Mouse (Mus musculus): ENCODE results near the gene Dusp5.

The Dusp5 gene

GRCm38 (mm10) chr19:53528752-53529454 lies at the start of gene Dusp5:
Dusp5 (plus strand) TSS chr19:53529109.
- DNase-seq = peak; percentile 100

DNA sequence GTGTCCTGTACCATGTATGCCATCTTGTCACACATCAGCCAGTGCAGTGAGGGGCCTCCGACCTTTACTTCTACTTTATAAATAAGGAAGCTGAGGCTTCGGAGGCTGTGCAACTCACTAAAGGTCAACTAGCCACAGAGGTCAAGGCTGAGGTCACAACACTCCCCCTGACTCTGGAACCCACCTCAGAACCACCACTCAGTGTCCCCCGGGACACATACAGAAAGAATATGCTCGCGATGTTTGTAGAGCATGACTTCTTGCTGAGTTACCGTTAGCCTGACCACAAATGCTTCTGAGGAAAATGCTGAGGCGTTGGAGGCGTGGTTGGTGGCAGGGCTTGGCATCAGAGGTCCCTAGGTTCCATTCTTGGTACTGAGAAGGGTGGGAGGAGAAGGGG lies 49.3 kb upstream of the Dusp5 start:
- DNase-seq = no peak

DNA sequence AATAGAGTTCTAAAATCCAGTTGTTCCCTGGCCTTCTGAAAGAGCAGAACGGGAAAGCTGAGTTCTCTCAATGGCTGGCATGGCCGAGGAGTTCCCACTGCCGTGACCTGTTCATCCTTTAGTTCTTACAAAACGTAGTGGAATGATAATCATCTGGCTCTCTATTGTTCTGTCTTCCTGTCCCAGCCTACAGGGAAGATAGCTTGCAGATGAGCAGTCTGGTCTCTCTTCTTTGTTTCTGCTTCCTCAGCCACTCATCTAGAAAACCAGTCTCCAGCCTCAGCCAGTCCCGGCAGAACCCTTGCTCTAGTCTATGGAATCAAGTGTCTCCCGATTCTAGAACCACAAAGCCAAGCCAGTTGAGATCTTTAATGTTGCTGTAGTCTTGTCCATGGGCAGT lies 46.8 kb upstream of the Dusp5 start:
- DNase-seq = no peak

DNA sequence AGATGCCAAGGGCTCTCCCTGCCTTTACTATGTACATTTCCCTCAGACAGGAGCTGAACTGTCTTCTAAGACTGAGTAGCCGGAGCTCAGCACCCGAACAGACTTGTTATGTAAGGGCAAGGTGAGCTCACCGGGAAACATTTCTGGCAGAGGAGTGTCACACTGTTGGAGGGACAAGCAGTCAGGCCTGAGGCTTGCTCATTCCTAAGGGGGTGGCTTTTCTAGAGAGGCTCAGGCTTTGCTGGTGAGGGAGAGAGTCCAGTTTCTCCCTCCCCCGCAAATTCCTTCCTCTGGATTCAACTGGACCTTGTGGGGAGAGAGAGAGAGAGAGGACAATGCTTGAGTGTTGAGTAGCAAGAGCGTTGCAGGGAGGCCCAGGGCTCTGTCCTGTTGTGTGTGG lies 46.4 kb upstream of the Dusp5 start:
- no peak for DNase-seq

GRCm38 (mm10) chr19:53483984-53484383 lies 44.9 kb upstream of the Dusp5 start:
- DNase-seq = no peak

DNA sequence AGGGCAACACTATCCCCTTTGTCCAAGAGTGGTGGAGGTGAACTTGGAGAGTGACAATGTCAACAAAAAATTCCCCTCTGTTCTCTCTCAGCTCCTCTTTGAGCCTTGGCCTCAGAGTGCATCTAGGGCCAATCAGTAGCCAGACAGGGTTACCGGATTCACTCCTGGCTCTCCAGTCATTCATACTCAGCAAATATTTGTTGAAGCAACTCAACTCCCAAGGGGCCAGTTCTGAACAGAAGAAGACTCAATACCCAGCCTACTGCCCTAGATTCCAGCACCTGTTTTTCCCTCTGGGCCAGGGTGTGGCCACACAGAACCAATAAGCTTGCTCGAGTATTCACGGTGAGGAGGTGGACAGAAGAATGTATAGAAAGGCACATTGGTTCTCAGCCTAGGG lies 44.0 kb upstream of the Dusp5 start:
- no peak for DNase-seq

- no peak for DNase-seq
Observed at GRCm38 (mm10) chr19:53489187-53489586, 39.7 kb upstream of the Dusp5 start.

DNA sequence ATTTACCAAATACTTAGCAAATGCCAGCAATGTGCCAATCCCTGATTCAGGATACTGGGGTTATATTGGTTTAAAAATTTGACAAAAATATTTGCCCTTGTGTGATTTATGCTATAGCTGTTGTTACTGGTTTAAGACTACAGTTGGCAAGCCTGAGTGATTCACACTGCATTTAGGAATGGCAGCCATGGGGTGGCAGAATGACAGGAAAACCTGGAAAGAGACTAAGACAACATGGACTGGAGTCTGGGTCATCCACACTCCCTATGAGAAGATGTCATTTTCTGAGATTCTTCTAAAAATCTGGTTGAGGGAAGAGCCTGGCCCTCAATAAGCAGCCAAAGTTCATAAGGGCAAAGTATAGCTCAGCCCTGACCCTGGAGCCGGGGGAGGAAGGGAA lies 39.0 kb upstream of the Dusp5 start:
- no peak for DNase-seq

GRCm38 (mm10) chr19:53490898-53491297 lies 38.0 kb upstream of the Dusp5 start:
- DNase-seq = no peak

- DNase-seq = no peak
Observed at GRCm38 (mm10) chr19:53492528-53492927, 36.4 kb upstream of the Dusp5 start.

DNA sequence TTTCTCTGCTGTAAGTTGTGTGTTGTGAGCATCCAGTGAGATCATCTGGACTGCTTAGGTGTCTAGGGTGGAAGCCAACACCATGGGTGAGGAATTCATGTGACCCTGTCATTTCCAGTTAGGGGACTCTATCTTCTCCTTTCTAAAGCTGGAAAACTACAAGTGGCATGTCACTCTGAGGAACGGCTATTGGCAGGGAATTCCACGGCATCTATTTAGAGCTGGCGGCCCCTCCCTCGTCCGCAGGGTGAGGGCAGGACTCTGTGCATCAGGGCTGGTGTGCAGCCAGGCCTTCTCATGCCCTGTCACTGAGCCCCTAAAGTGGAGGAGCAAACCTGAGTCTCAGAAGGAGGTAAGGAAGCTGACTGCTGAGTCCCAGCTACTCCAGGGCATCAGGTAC lies 35.0 kb upstream of the Dusp5 start:
- no peak for DNase-seq

- DNase-seq = no peak
Observed at GRCm38 (mm10) chr19:53497910-53498309, 31.0 kb upstream of the Dusp5 start.

DNA sequence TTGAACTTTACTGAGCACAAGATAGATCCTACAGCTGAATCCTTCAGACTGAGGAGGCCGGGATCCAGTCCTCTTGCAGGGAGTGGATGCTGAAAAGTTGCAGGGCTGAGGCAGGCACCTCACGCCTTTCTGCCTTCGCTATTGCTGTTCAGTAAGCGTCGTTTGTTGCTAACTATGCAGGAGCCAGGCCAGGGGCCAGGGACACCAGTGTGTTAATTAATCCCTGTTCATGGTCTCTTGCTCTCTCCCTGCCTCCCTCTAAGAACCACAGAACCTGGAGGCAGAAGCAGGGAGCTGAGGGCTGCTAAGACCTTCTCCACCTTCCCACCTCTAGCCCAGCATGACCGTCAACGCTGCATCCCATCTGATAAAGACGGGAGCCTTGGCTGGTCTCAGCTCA lies 29.9 kb upstream of the Dusp5 start:
- no peak for DNase-seq

DNA sequence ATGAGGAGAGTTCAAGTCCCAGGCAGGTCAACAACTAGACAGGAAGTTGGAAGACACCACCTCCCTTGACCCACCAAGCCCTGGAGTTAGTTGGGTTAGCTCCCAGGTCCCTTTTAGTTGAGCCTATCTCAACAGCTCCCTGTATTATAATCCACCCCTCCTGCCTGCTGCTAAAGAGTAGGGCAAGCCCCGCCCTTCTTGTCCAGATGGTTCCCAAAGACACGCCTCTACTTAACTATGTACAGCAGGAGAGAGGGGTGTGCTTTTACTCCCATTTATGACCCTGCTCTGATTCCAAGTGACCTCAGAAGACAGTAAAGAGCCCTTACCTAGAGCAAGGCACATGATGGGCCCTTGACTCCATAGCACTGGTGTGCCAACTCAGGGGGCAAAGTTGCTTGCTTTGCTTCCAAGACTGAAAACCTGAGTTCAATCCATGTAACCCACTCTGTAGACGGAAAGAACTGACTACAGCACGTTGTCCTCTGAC lies 29.4 kb upstream of the Dusp5 start:
- DNase-seq = no peak

DNA sequence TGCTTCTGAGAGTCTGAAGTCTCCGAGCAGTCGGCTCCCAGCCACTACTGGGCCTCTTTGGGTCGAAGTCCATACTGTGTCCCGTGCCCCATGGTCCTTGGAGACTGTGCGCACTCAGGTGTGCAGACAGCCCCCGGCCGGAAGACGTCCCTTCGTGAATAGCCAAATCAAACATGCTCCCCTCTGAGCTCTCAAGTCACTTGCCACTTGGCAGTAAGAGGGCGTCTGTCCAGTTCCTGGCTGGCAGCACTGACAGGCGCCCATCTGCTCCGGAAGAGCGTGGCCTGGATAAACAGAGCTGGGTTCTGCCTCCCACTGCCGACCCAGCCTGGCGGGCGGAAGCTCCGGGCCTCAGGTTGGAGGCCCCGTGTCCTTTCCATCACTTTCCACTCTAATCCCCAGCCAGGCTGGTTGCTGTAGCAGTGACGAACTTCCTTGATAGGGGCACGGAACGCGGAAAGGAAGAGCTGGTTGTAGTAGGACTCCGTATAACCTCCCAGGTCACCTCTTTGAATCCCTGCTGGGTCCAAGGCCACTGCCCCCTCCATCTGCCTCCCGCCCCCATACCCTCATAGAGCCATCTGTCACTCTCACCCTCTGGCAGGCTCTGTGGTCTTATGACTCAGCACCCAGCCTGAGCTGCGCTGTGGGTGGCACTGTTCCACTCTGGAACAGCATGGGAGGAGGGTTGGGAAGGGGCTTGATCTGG lies 28.5 kb upstream of the Dusp5 start:
- DNase-seq = peak; percentile 30

DNA sequence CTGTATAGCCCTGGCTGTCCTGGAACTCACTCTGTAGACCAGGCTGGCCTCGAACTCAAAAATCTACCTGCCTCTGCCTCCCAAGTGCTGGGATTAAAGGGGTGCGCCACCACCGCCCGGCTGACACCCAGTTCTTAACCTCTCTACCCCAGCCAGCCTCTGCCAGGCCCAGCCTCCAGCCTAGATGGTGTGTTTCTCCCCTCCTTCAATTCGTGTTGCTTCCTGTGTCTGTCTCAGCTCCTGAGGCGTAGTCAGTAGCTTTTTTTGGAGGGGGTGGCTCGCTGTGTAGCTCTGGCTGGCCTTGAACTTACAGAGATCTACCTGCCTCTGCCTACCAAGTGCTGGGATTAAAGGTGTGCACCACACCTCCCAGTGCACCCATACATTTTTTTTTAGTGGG lies 27.7 kb upstream of the Dusp5 start:
- DNase-seq = peak; percentile 65

- no peak for DNase-seq
Observed at GRCm38 (mm10) chr19:53501765-53502164, 27.1 kb upstream of the Dusp5 start.

DNA sequence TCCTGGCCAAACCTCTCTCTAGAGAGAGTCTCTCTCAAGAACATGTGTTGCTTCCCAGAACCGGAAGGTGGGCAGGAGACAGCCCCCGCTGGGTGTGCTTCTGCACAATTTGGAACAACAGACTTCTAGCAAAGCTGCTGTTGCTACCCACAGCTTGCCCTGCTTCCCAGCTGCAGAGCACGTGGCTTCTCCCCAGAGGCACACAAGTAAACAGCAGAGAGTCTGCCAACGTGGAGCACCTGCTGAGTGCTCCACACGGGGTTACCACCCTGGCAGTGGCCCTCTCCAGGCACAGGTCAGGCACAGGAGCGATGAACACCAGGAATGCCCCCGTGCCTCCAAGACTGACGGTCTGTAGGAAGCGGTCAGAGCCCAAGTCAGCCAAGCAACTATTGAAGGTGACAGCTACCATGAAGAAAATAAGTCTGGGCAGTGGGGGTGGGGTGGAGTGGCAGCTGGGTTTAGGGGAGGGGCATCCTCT lies 26.0 kb upstream of the Dusp5 start:
- DNase-seq = peak; percentile 88

- DNase-seq = no peak
Observed at GRCm38 (mm10) chr19:53504181-53504580, 24.7 kb upstream of the Dusp5 start.

DNA sequence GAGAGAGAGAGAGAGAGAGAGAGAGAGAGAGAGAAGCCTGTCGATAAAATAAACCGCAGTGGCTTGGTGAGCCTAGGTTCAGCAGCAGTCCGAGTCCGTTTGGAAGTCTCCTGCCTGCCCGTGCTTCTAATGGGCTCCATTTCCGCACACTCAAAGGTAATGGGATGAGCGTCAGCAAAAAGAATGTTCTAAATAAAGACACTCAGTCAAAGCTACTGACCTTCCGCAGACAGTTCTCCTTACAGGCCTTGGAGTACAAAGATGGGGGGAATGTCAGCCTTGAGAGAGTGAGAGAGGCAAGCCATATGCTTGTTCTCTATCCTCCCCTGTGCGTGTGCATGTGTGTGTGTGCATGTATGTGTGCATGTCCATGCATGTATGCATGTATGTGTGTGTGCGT lies 23.2 kb upstream of the Dusp5 start:
- DNase-seq = no peak

- DNase-seq = peak; percentile 67
Observed at GRCm38 (mm10) chr19:53507497-53507896, 21.4 kb upstream of the Dusp5 start.

- DNase-seq = no peak
Observed at GRCm38 (mm10) chr19:53511244-53511934, 17.5 kb upstream of the Dusp5 start.

DNA sequence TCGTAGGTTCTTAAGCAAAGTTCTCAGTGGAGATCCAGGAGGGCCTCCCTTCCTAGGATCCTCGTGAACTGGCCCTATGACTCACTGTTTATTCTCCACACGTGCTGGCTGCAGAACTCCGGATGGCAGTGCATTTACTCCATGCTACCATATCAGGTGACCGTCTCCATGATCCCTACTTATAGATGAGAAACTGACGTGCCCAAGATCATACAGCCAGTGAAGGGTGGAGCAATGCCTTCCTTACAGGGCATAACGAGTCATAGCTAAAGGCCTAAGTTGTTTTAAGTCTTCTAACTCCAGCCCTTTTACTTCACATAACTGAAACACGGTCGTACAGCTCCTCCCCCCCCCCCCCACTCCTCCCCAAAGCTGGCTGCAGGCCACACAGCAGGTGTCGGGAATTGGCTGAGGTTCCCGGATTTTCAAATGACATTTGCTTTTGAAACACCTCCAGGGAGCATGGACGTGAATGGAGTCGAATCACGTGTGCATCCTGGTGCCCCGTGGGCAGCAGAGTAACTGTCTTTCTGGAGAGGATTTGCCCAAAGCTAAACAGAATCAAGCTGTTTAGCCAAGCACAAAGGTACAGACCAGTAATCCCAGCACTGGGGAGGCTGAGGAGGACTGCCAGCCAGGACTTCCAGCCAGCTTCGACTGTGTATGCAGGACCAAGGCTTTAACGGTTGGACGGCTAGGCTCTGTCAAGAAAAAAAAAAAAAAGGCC lies 11.4 kb upstream of the Dusp5 start:
- no peak for DNase-seq
